Mouse (Mus musculus) MEL (cell line): Measurements from ENCODE around the gene Slfn4. TPM values are rescaled to one million over a fixed set of nuclear protein-coding genes. Genes with fewer than 3 reads are reported as not detected.

Experiments
- DNase-seq: peaks from one replicate; pipeline ENCODE4 v3.0.0; 2011; ENCODE audit warnings: low read depth, low spot score
- H3K27ac ChIP-seq: 2 replicates; pipeline ENCODE4 v1.5.1; 2012; ENCODE audit warnings: low read depth, mild to moderate bottlenecking, control low read depth, low read length, moderate library complexity; ENCODE audit not compliant: control insufficient read depth
- H3K27me3 ChIP-seq, 2 experiments: fragments of 150-350 bp in 1 of 2; sonication (generic) in 1 of 2; 2 replicates each; pipeline ENCODE4 v1.6.1; 2012; ENCODE audit warnings: low read length in 2 of 2, mild to moderate bottlenecking in 2 of 2, improper control_type of control experiment in 1 of 2, moderate library complexity in 1 of 2; ENCODE audit not compliant: insufficient read depth in 2 of 2, control insufficient read depth in 1 of 2
- H3K36me3 ChIP-seq, 2 experiments: 2 replicates each; pipeline ENCODE4 v1.6.1; 2012 to 2014; ENCODE audit warnings: low read length in 2 of 2, improper control_type of control experiment in 1 of 2, inconsistent platforms in 1 of 2, mild to moderate bottlenecking in 1 of 2; ENCODE audit not compliant: insufficient read depth in 2 of 2, control insufficient read depth in 1 of 2
- H3K4me1 ChIP-seq, 2 experiments: fragments of 150-350 bp in 1 of 2; sonication (generic) in 1 of 2; 2 replicates each; pipeline ENCODE4 v1.6.1; 2012; ENCODE audit warnings: low read length in 2 of 2, improper control_type of control experiment in 1 of 2, mild to moderate bottlenecking in 1 of 2; ENCODE audit not compliant: insufficient read depth in 2 of 2, control insufficient read depth in 1 of 2
- H3K4me3 ChIP-seq, 2 experiments: fragments of 150-350 bp in 1 of 2; sonication (generic) in 1 of 2; 2 replicates each; pipeline ENCODE4 v1.5.1; 2012; ENCODE audit warnings: low read depth in 2 of 2, low read length in 2 of 2, mild to moderate bottlenecking in 2 of 2, moderate library complexity in 2 of 2, control low read depth in 1 of 2, improper control_type of control experiment in 1 of 2; ENCODE audit not compliant: control insufficient read depth in 1 of 2, insufficient read depth in 1 of 2
- H3K79me2 ChIP-seq: 2 replicates; pipeline ENCODE4 v1.6.1; 2012; ENCODE audit warnings: mild to moderate bottlenecking, low read length, moderate library complexity; ENCODE audit not compliant: control insufficient read depth, poor library complexity, insufficient read depth
- H3K9ac ChIP-seq: 2 replicates; pipeline ENCODE4 v1.6.1; 2012; ENCODE audit warnings: low read depth, mild to moderate bottlenecking, control low read depth, low read length, moderate library complexity; ENCODE audit not compliant: control insufficient read depth, poor library complexity, severe bottlenecking
- H3K9me3 ChIP-seq: fragments of 150-350 bp; sonication (generic); replicated peaks from 2 replicates; pipeline ENCODE4 v1.6.1; 2012; ENCODE audit warnings: mild to moderate bottlenecking, low read length, improper control_type of control experiment, moderate library complexity; ENCODE audit not compliant: insufficient read depth
- BHLHE40 ChIP-seq: IDR thresholded peaks from 2 replicates; pipeline ENCODE4 v1.6.1; 2012; ENCODE audit warnings: low read depth, mild to moderate bottlenecking, inconsistent platforms, low read length, improper control_type of control experiment, borderline replicate concordance
- CHD1 ChIP-seq: IDR thresholded peaks from 2 replicates; pipeline ENCODE4 v1.6.1; 2012; ENCODE audit warnings: low read depth, mild to moderate bottlenecking, inconsistent platforms, low read length, improper control_type of control experiment
- CHD2 ChIP-seq: IDR thresholded peaks from 2 replicates; pipeline ENCODE4 v1.6.1; 2011; ENCODE audit warnings: low read length, improper control_type of control experiment
- CTCF ChIP-seq, 3 experiments: IDR thresholded peaks in 2 of 3; conservative IDR thresholded peaks in 1 of 3; 2 replicates each; pipeline ENCODE4 v1.5.1; 2011 to 2012; ENCODE audit warnings: low read length in 3 of 3, low read depth in 2 of 3, mild to moderate bottlenecking in 2 of 3, improper control_type of control experiment in 1 of 3, inconsistent platforms in 1 of 3, mixed read lengths in 1 of 3, moderate library complexity in 1 of 3; ENCODE audit not compliant: control insufficient read depth in 1 of 3, insufficient read depth in 1 of 3, poor library complexity in 1 of 3, severe bottlenecking in 1 of 3
- E2F4 ChIP-seq: IDR thresholded peaks from 2 replicates; pipeline ENCODE4 v1.6.1; 2011; ENCODE audit warnings: low read depth, low read length, improper control_type of control experiment, borderline replicate concordance
- ELF1 ChIP-seq: IDR thresholded peaks from 2 replicates; pipeline ENCODE4 v1.6.1; 2014; ENCODE audit warnings: low read depth, mild to moderate bottlenecking, inconsistent platforms, low read length, improper control_type of control experiment, moderate library complexity
- EP300 ChIP-seq, 2 experiments: IDR thresholded peaks; 2 replicates each; pipeline ENCODE4 v1.6.1; 2011; ENCODE audit warnings: improper control_type of control experiment in 2 of 2, low read length in 2 of 2, low read depth in 1 of 2, mild to moderate bottlenecking in 1 of 2
- ETS1 ChIP-seq: IDR thresholded peaks from 2 replicates; pipeline ENCODE4 v1.6.1; 2012; ENCODE audit warnings: low read depth, mild to moderate bottlenecking, inconsistent platforms, low read length, improper control_type of control experiment, moderate library complexity
- GATA1 ChIP-seq: IDR thresholded peaks from 2 replicates; pipeline ENCODE4 v1.6.1; 2011; ENCODE audit warnings: low read depth, low read length, improper control_type of control experiment
- HCFC1 ChIP-seq: IDR thresholded peaks from 2 replicates; pipeline ENCODE4 v1.6.1; 2012; ENCODE audit warnings: low read depth, mild to moderate bottlenecking, inconsistent platforms, low read length, improper control_type of control experiment, moderate library complexity
- JUND ChIP-seq: IDR thresholded peaks from 2 replicates; pipeline ENCODE4 v1.6.1; 2011; ENCODE audit warnings: low read depth, mild to moderate bottlenecking, improper control_type of control experiment, low read length
- KAT2A ChIP-seq: conservative IDR thresholded peaks from 2 replicates; pipeline ENCODE4 v1.6.1; 2012; ENCODE audit warnings: low read depth, low read length, improper control_type of control experiment, inconsistent platforms
- MAFK ChIP-seq: IDR thresholded peaks from 2 replicates; pipeline ENCODE4 v1.6.1; 2011; ENCODE audit warnings: low read depth, mild to moderate bottlenecking, low read length, improper control_type of control experiment, borderline replicate concordance
- MAZ ChIP-seq: IDR thresholded peaks from 2 replicates; pipeline ENCODE4 v1.6.1; 2012; ENCODE audit warnings: low read depth, mild to moderate bottlenecking, inconsistent platforms, low read length, improper control_type of control experiment
- MEF2A ChIP-seq: IDR thresholded peaks from 2 replicates; pipeline ENCODE4 v1.6.1; 2014; ENCODE audit warnings: low read depth, mild to moderate bottlenecking, inconsistent platforms, low read length, improper control_type of control experiment; ENCODE audit not compliant: poor library complexity, insufficient replicate concordance, severe bottlenecking; ENCODE audit errors: extremely low read depth
- MXI1 ChIP-seq: IDR thresholded peaks from 2 replicates; pipeline ENCODE4 v1.6.1; 2011; ENCODE audit warnings: mild to moderate bottlenecking, low read depth, low read length, improper control_type of control experiment
- MYC ChIP-seq: IDR thresholded peaks from 2 replicates; pipeline ENCODE4 v1.6.1; 2011; ENCODE audit warnings: low read depth, mild to moderate bottlenecking, low read length, improper control_type of control experiment, moderate library complexity
- NELFE ChIP-seq: IDR thresholded peaks from 2 replicates; pipeline ENCODE4 v1.6.1; 2011; ENCODE audit warnings: low read depth, low read length, improper control_type of control experiment
- NRF1 ChIP-seq: IDR thresholded peaks from 2 replicates; pipeline ENCODE4 v1.6.1; 2014; ENCODE audit warnings: low read depth, mild to moderate bottlenecking, inconsistent platforms, low read length, improper control_type of control experiment, moderate library complexity; ENCODE audit not compliant: poor library complexity, insufficient read depth, severe bottlenecking
- POLR2A ChIP-seq, 2 experiments: IDR thresholded peaks; 2 replicates each; pipeline ENCODE4 v1.6.1; 2011 to 2012; ENCODE audit warnings: low read length in 2 of 2, mild to moderate bottlenecking in 2 of 2, control low read depth in 1 of 2, improper control_type of control experiment in 1 of 2, low read depth in 1 of 2, moderate library complexity in 1 of 2; ENCODE audit not compliant: control insufficient read depth in 1 of 2, insufficient read depth in 1 of 2, poor library complexity in 1 of 2
- POLR2AphosphoS2 ChIP-seq: IDR thresholded peaks from 2 replicates; pipeline ENCODE4 v1.6.1; 2011; ENCODE audit warnings: low read length, improper control_type of control experiment
- POLR2AphosphoS5 ChIP-seq: IDR thresholded peaks from 2 replicates; pipeline ENCODE4 v1.6.1; 2012; ENCODE audit warnings: low read depth, borderline replicate concordance, mild to moderate bottlenecking, inconsistent platforms, low read length, moderate library complexity, mixed read lengths
- RAD21 ChIP-seq: IDR thresholded peaks from 2 replicates; pipeline ENCODE4 v1.6.1; 2011; ENCODE audit warnings: mild to moderate bottlenecking, low read depth, low read length, improper control_type of control experiment
- RCOR1 ChIP-seq: IDR thresholded peaks from 2 replicates; pipeline ENCODE4 v1.6.1; 2012; ENCODE audit warnings: low read depth, mild to moderate bottlenecking, inconsistent platforms, low read length, improper control_type of control experiment
- SIN3A ChIP-seq: IDR thresholded peaks from 2 replicates; pipeline ENCODE4 v1.6.1; 2012; ENCODE audit warnings: low read length, improper control_type of control experiment, inconsistent platforms
- SMC3 ChIP-seq: IDR thresholded peaks from 2 replicates; pipeline ENCODE4 v1.6.1; 2011; ENCODE audit warnings: low read depth, low read length, improper control_type of control experiment
- TAL1 ChIP-seq: IDR thresholded peaks from 2 replicates; pipeline ENCODE4 v1.6.1; 2012; ENCODE audit warnings: mild to moderate bottlenecking, inconsistent platforms, low read length, moderate library complexity, mixed read lengths
- TCF12 ChIP-seq: IDR thresholded peaks from 2 replicates; pipeline ENCODE4 v1.6.1; 2014; ENCODE audit warnings: low read depth, mild to moderate bottlenecking, inconsistent platforms, low read length, improper control_type of control experiment, moderate library complexity
- UBTF ChIP-seq: IDR thresholded peaks from 2 replicates; pipeline ENCODE4 v1.6.1; 2012; ENCODE audit warnings: low read depth, mild to moderate bottlenecking, inconsistent platforms, low read length, improper control_type of control experiment, moderate library complexity, borderline replicate concordance; ENCODE audit not compliant: insufficient read depth
- USF1 ChIP-seq: IDR thresholded peaks from 2 replicates; pipeline ENCODE4 v1.6.1; 2014; ENCODE audit warnings: low read depth, mild to moderate bottlenecking, inconsistent platforms, low read length, improper control_type of control experiment, moderate library complexity
- USF2 ChIP-seq, 2 experiments: IDR thresholded peaks; 2 replicates each; pipeline ENCODE4 v1.6.1; 2011 to 2012; ENCODE audit warnings: improper control_type of control experiment in 2 of 2, low read length in 2 of 2, borderline replicate concordance in 1 of 2, inconsistent platforms in 1 of 2, low read depth in 1 of 2, mild to moderate bottlenecking in 1 of 2; ENCODE audit not compliant: insufficient read depth in 1 of 2
- ZC3H11A ChIP-seq: IDR thresholded peaks from 2 replicates; pipeline ENCODE4 v1.6.1; 2012; ENCODE audit warnings: low read depth, mild to moderate bottlenecking, inconsistent platforms, low read length, improper control_type of control experiment
- ZKSCAN1 ChIP-seq: IDR thresholded peaks from 2 replicates; pipeline ENCODE4 v1.6.1; 2012; ENCODE audit warnings: low read depth, mild to moderate bottlenecking, inconsistent platforms, low read length, improper control_type of control experiment, moderate library complexity
- ZMIZ1 ChIP-seq: IDR thresholded peaks from 2 replicates; pipeline ENCODE4 v1.6.1; 2012; ENCODE audit warnings: low read depth, mild to moderate bottlenecking, inconsistent platforms, low read length, improper control_type of control experiment, moderate library complexity
- polyA plus RNA-seq, 2 experiments: library from polyadenylated mRNA; stranded (reverse) in 1 of 2; unstranded in 1 of 2; fragments of >175 nt in 1 of 2; fragments of >200 nt in 1 of 2; gene quantifications; 2 replicates each; pipeline versions ENCODE4 v1.2.1 to v1.2.4; 2012; ENCODE audit warnings: low replicate concordance in 2 of 2, low read depth in 1 of 2; ENCODE audit not compliant: insufficient read length in 2 of 2, insufficient read depth in 1 of 2, missing spikeins in 1 of 2
- total RNA-seq: library from RNA; depleted of rRNA; stranded (reverse); fragments of 300-350 nt; gene quantifications from 2 replicates; pipeline ENCODE4 v1.2.3, GENCODE M21; 2012

The Slfn4 gene
- total and polyA plus RNA-seq, 3 experiments: 0.04 TPM; not detected in 2

- no peak for TF ChIP-seq HCFC1
- no peak for TF ChIP-seq POLR2AphosphoS5
These were observed 46.4 kb downstream of the Slfn4 start (continued) for GRCm38 (mm10) chr11:83221328-83221877.

GRCm38 (mm10) chr11:83223367-83223766, 48.4 kb downstream of the Slfn4 start:
- peaks cover 36% of the 10 kb centered on the region for H3K79me2 ChIP-seq
- H3K4me3 ChIP-seq: peak overlapping the region; percentile 63 to 75
- peak; percentile 96 for DNase-seq
- peaks cover 22 to 26% of the 10 kb centered on the region in 2 experiments for H3K36me3 ChIP-seq
- peak overlapping the region; percentile 85 for H3K27ac ChIP-seq
- peaks cover 3 to 21% of the 10 kb centered on the region in 2 experiments for H3K4me1 ChIP-seq
- H3K9ac ChIP-seq: peak overlapping the region; percentile 81
- no peaks in the 10 kb centered on the region for H3K9me3 ChIP-seq
- peaks cover 0 to 3% of the 10 kb centered on the region in 2 experiments; a peak in 2 of 4 replicates for H3K27me3 ChIP-seq
- no peak for TF ChIP-seq MYC
- no peak for TF ChIP-seq BHLHE40
- no peak for TF ChIP-seq SMC3
- TF ChIP-seq UBTF: 0 out of 2 replicates have a peak, but pooled peaks have one; percentile 12
- TF ChIP-seq TCF12: peak; percentile 69
- TF ChIP-seq NELFE: peak; percentile 92
- no peak for TF ChIP-seq POLR2AphosphoS5
- TF ChIP-seq MAZ: no peak
- no peak for TF ChIP-seq CHD1
- TF ChIP-seq KAT2A: peak; percentile 57
- no peak for TF ChIP-seq RCOR1
- peak; percentile 95 for TF ChIP-seq E2F4
- no peak for TF ChIP-seq CTCF (IDR thresholded peaks at IDR 0.05 in 2 of 3, conservative IDR thresholded peaks at IDR 0.05 in 1 of 3; ENCODE audit: control insufficient read depth in 1 of 3, insufficient read depth in 1 of 3, low read depth in 2 of 3, low read length in 3 of 3, poor library complexity in 1 of 3, severe bottlenecking in 1 of 3)
- peak; percentile 46; the same call in 1 of the 2 replicates for TF ChIP-seq ETS1
- TF ChIP-seq RAD21: no peak
- TF ChIP-seq GATA1: 0 out of 2 replicates have a peak, but pooled peaks have one; percentile 21
- peak; percentile 54; the same call in 1 of the 2 replicates for TF ChIP-seq CHD2
- peak; percentile 75 for TF ChIP-seq ELF1
- TF ChIP-seq ZKSCAN1: no peak
- no peak for TF ChIP-seq NRF1
- TF ChIP-seq SIN3A: peak; percentile 96
- no peak for TF ChIP-seq TAL1
- no peak; the same call in 1 of the 2 replicates for TF ChIP-seq MXI1
- peak; percentile 80 for TF ChIP-seq HCFC1
- no peak for TF ChIP-seq ZC3H11A
- TF ChIP-seq MEF2A: no peak
- peak; percentile 56; the same call in 1 of the 2 replicates for TF ChIP-seq POLR2AphosphoS2
- TF ChIP-seq USF2 (IDR thresholded peaks at IDR 0.05; ENCODE audit: borderline replicate concordance in 1 of 2, insufficient read depth in 1 of 2, low read depth in 1 of 2, low read length in 2 of 2): no peak
- no peak for TF ChIP-seq MAFK
- TF ChIP-seq ZMIZ1: peak; percentile 78; the same call in 1 of the 2 replicates
- no peak for TF ChIP-seq JUND
- no peak for TF ChIP-seq USF1
- no peak for TF ChIP-seq EP300 (IDR thresholded peaks at IDR 0.05; ENCODE audit: low read depth in 1 of 2, low read length in 2 of 2)
- TF ChIP-seq POLR2A (IDR thresholded peaks at IDR 0.05; ENCODE audit: control insufficient read depth in 1 of 2, insufficient read depth in 1 of 2, low read depth in 1 of 2, low read length in 2 of 2, poor library complexity in 1 of 2): peak; percentile 51 to 95; a peak in 3 of 4 replicates
